Mouse (Mus musculus) kidney, adult 9 months (tissue): Measurements from ENCODE around the gene Lhx1.

Experiments used
- DNase-seq: peaks from one replicate; pipeline ENCODE4 v3.0.0; 2022

Lhx1 gene

DNA sequence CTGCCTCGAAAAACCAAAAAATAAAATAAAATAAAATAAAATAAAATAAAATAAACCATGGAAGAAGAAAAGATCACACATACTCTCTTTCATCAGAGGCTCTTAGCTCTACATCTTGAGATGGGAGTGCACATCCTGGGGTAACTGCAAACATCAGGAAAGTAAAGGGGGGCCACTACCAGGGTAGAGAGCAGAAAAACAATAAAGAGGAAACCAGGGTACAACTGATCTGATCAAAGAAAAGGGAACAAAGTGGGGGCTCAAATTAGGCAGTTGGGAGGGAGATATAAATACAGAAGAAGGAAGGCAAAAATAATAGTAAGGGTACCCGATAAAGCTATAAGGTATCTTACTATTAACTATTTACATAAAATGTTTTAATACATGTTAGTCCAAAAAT is 48.7 kb downstream of the Lhx1 start:
- no peak for DNase-seq

DNA sequence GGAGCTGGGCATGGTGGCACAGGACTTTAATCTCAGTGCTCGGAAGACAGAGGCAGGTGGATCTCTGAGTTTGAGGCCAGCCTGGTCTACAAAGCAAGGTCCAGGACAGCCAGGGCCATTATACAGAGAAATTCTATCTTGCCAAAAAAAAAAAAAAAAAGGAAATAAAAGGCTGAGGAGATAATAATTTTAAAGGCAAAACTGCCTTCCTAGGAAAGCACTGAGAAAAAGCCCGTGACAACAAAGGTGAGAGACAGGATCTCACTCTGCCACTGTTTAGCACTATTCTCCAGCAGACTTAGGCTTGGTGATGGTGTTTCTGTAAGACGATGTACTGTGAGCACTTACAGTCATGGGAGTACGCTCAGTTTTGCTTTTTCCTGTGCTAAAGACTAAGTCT is 49.3 kb downstream of the Lhx1 start:
- DNase-seq: no peak

DNA sequence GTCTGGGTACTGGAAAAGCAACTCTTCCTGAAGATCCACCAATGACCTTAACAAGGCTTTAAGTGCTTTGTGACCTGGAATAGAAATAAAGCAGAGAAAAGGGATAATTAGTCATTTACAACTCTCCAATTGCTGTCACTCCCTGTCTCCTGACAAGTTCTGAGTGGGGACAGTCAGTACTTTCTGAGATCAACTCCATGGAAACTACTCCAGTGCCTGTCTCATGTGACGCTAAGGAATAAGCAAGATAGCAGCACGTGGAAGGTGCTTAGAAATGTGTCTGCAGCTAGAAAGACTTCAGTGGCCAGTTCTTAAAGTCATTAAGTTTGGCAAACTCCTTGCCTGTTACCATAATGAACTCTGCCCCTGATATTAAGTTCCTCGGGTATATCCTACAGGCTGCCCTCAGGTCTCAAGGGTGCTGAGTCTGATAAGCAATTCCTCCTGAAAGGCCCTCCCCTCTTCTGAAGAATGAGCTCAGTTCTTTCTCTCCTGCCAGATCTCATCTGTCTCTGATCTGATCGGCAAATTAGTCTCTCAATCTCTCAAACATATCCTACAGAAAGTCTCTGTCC is 52.2 kb downstream of the Lhx1 start:
- DNase-seq: no peak
